27 mouse cellular contexts compared by ENCODE assay signal in the genomic region with DNA sequence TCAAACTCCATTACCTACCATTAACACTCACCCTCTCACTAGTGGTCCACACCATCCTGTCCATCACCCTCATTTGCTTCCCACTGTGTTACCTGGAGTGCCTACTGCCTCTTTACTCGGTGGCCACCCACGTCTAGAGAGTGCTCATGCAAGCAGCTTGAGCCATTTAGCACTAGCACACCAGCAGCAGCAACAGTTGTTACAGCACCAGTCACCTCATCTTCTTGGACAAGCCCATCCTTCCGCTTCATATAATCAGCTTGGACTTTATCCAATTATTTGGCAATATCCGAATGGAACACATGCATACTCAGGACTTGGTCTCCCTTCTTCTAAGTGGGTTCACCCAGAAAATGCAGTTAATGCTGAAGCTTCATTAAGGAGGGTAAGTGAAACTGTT.
DNase-seq lines count a peak whose midpoint lies in the region; ATAC-seq and TF ChIP-seq lines count a peak whose summit lies in the region.
"Had no signal": no experiment of that assay in that cellular context is flagged by ENCODE, and none has a peak within 500 bp of the region (broad histone marks: within the 10 kb centered on the region; RNA-seq: fewer than 3 reads in every experiment).

No protein-coding gene starts in this region.

- no peak overlapping the region for H3K27ac ChIP-seq in hindbrain, embryonic 15.5 days (replicated peaks)
- no peak overlapping the region for H3K27ac ChIP-seq in hindbrain, embryonic 14.5 days
- no peak overlapping the region for H3K27ac ChIP-seq in liver, adult 2 months (replicated peaks; ENCODE audit: insufficient read depth, low read depth, low read length)
- no peak overlapping the region for H3K27ac ChIP-seq in liver, embryonic 12.5 days
- H3K27ac ChIP-seq in lung, postnatal 0 days (ENCODE audit: low read length), result no peak overlapping the region
- H3K27ac ChIP-seq: embryonic facial prominence, embryonic 12.5 days; embryonic facial prominence, embryonic 15.5 days; heart, embryonic 15.5 days; hindbrain, embryonic 10.5 days had no signal

- peaks cover 24% of the 10 kb centered on the region for H3K36me3 ChIP-seq in hindbrain, embryonic 15.5 days
- H3K36me3 ChIP-seq in hindbrain, embryonic 14.5 days (replicated peaks; ENCODE audit: control insufficient read depth, insufficient read depth), result peaks cover 52% of the 10 kb centered on the region
- peaks cover 55% of the 10 kb centered on the region for H3K36me3 ChIP-seq in liver, adult 2 months (ENCODE audit: control insufficient read depth, insufficient read depth, low read length)
- H3K36me3 ChIP-seq in liver, embryonic 12.5 days, result peaks cover 67% of the 10 kb centered on the region
- peaks cover 14% of the 10 kb centered on the region; the same call in 1 of the 2 replicates for H3K36me3 ChIP-seq in lung, postnatal 0 days (ENCODE audit: insufficient read depth, low read length)

- no peaks in the 10 kb centered on the region for H3K9me3 ChIP-seq in hindbrain, embryonic 15.5 days
- no peaks in the 10 kb centered on the region for H3K9me3 ChIP-seq in hindbrain, embryonic 14.5 days (ENCODE audit: control insufficient read depth, low read length)
- H3K9me3 ChIP-seq in liver, embryonic 12.5 days (replicated peaks), result no peaks in the 10 kb centered on the region
- H3K9me3 ChIP-seq in lung, postnatal 0 days (ENCODE audit: low read length), result no peaks in the 10 kb centered on the region
- H3K9me3 ChIP-seq: embryonic facial prominence, embryonic 12.5 days; embryonic facial prominence, embryonic 15.5 days; heart, embryonic 12.5 days; heart, embryonic 15.5 days; hindbrain, embryonic 10.5 days had no signal

- peaks cover 7% of the 10 kb centered on the region; the same call in 1 of the 2 replicates for H3K4me1 ChIP-seq in hindbrain, embryonic 15.5 days (replicated peaks)
- no peaks in the 10 kb centered on the region for H3K4me1 ChIP-seq in hindbrain, embryonic 14.5 days (replicated peaks; ENCODE audit: control insufficient read depth, insufficient read depth, low read length)
- peaks cover 5% of the 10 kb centered on the region for H3K4me1 ChIP-seq in liver, adult 2 months (ENCODE audit: control insufficient read depth, insufficient read depth, low read length)
- no peaks in the 10 kb centered on the region for H3K4me1 ChIP-seq in liver, embryonic 12.5 days
- no peaks in the 10 kb centered on the region for H3K4me1 ChIP-seq in lung, postnatal 0 days (ENCODE audit: insufficient read depth, low read depth, low read length)
- H3K4me1 ChIP-seq: embryonic facial prominence, embryonic 12.5 days; hindbrain, embryonic 10.5 days had no signal

- H3K4me3 ChIP-seq in hindbrain, embryonic 15.5 days, result no peak overlapping the region
- no peak overlapping the region for H3K4me3 ChIP-seq in hindbrain, embryonic 14.5 days (replicated peaks; ENCODE audit: low read length)
- H3K4me3 ChIP-seq in liver, adult 2 months (ENCODE audit: insufficient read depth, low read depth, low read length), result no peak overlapping the region
- no peak overlapping the region for H3K4me3 ChIP-seq in liver, embryonic 12.5 days
- H3K4me3 ChIP-seq in lung, postnatal 0 days (ENCODE audit: low read depth, low read length), result no peak overlapping the region
- H3K4me3 ChIP-seq: embryonic facial prominence, embryonic 12.5 days; embryonic facial prominence, embryonic 15.5 days; heart, embryonic 12.5 days; heart, embryonic 15.5 days; hindbrain, embryonic 10.5 days had no signal

- peak; percentile 27; the same call in 1 of the 2 replicates for ATAC-seq in hindbrain, embryonic 15.5 days (ENCODE audit: low FRiP score, low read depth)
- ATAC-seq in hindbrain, embryonic 14.5 days (ENCODE audit: low FRiP score), result no peak
- no peak for ATAC-seq in liver, embryonic 12.5 days
- peak; percentile 41; the same call in 1 of the 2 replicates for ATAC-seq in lung, postnatal 0 days
- ATAC-seq: activated CD4-positive, CD25-positive, alpha-beta regulatory T cell, adult 4 months; forebrain, embryonic 14.5 days; forebrain, postnatal 0 days; hindbrain, embryonic 16.5 days; inflammation-experienced regulatory T-cells, adult 6 months had no signal

- DNase-seq in cerebellum, postnatal 10 days, result peak; percentile 21 to 41
- no peak for DNase-seq in cerebellum, adult 8-10 months
- DNase-seq in hindbrain, embryonic 14.5 days (ENCODE audit: low spot score), result no peak
- peak; percentile 52 for DNase-seq in liver, adult 2 months (ENCODE audit: extremely low read depth, low read depth, low spot score)
- DNase-seq in lung, postnatal 0 days (ENCODE audit: low spot score), result peak; percentile 72
- no peak for DNase-seq in lung, adult 18-20 months
- DNase-seq: adrenal gland, adult 8-10 months; adrenal gland, postnatal 25 days; cerebellum, adult 11-12 months; cerebellum, adult 9-10 months; cerebellum, postnatal 25 days; forebrain, postnatal 0 days; gastrocnemius, postnatal 10 days; gastrocnemius, postnatal 36 days; heart, postnatal 10 days; heart, postnatal 36 days had no signal

- no peak overlapping the region for H3K4me2 ChIP-seq in hindbrain, embryonic 15.5 days
- H3K4me2 ChIP-seq in hindbrain, embryonic 14.5 days (replicated peaks), result no peak overlapping the region
- H3K4me2 ChIP-seq in liver, embryonic 12.5 days, result no peak overlapping the region
- no peak overlapping the region for H3K4me2 ChIP-seq in lung, postnatal 0 days (replicated peaks; ENCODE audit: low read depth, low read length)
- H3K4me2 ChIP-seq: embryonic facial prominence, embryonic 12.5 days; embryonic facial prominence, embryonic 15.5 days; heart, embryonic 12.5 days; heart, embryonic 15.5 days had no signal

- no peak for TF ChIP-seq EP300 in lung, postnatal 0 days (IDR thresholded peaks at IDR 0.05)

- WGBS in hindbrain, embryonic 15.5 days, result 81% methylated on average over 4 of the region's 4 CpGs
- 82% methylated on average over 4 of the region's 4 CpGs for WGBS in hindbrain, embryonic 14.5 days
- WGBS in liver, adult 2 months, result 44% methylated on average over 4 of the region's 4 CpGs
- 84% methylated on average over 4 of the region's 4 CpGs for WGBS in liver, embryonic 12.5 days (ENCODE audit: insufficient replicate concordance)
- 64% methylated on average over 4 of the region's 4 CpGs for WGBS in lung, postnatal 0 days

- no peak overlapping the region for H3K9ac ChIP-seq in hindbrain, embryonic 15.5 days
- H3K9ac ChIP-seq in hindbrain, embryonic 14.5 days, result no peak overlapping the region
- H3K9ac ChIP-seq in liver, adult 2 months (ENCODE audit: low read depth, low read length), result no peak overlapping the region
- no peak overlapping the region for H3K9ac ChIP-seq in liver, embryonic 12.5 days
- no peak overlapping the region for H3K9ac ChIP-seq in lung, postnatal 0 days (replicated peaks; ENCODE audit: low read depth)
- H3K9ac ChIP-seq: embryonic facial prominence, embryonic 12.5 days; embryonic facial prominence, embryonic 15.5 days; forebrain, postnatal 0 days; heart, embryonic 12.5 days; heart, embryonic 15.5 days had no signal

- TF ChIP-seq POLR2A in liver, adult 2 months (IDR thresholded peaks at IDR 0.05; ENCODE audit: extremely low read depth, insufficient read depth, low read length), result no peak

- peaks cover 12% of the 10 kb centered on the region for H3K79me2 ChIP-seq in liver, adult 2 months (ENCODE audit: control insufficient read depth, insufficient read depth, low read length)

- no peaks in the 10 kb centered on the region for H3K27me3 ChIP-seq in hindbrain, embryonic 15.5 days
- H3K27me3 ChIP-seq in hindbrain, embryonic 14.5 days (ENCODE audit: control insufficient read depth, insufficient read depth, low read length), result no peaks in the 10 kb centered on the region
- H3K27me3 ChIP-seq in liver, adult 2 months (ENCODE audit: control insufficient read depth, insufficient read depth, low read length), result no peaks in the 10 kb centered on the region
- no peaks in the 10 kb centered on the region for H3K27me3 ChIP-seq in liver, embryonic 12.5 days (replicated peaks)
- H3K27me3 ChIP-seq in lung, postnatal 0 days (replicated peaks; ENCODE audit: insufficient read depth, low read length), result no peaks in the 10 kb centered on the region
- H3K27me3 ChIP-seq: embryonic facial prominence, embryonic 12.5 days; embryonic facial prominence, embryonic 15.5 days; heart, embryonic 12.5 days; heart, embryonic 15.5 days had no signal

- no peak for TF ChIP-seq CTCF in liver, adult 2 months (IDR thresholded peaks at IDR 0.05; ENCODE audit: low read depth, low read length)
- no peak for TF ChIP-seq CTCF in lung, postnatal 0 days (IDR thresholded peaks at IDR 0.05)

Comparison
In these comparisons a context has a peak if more than half of its experiments do, and no peak if none do; other contexts are left out.
1. DNase-seq: peak in cerebellum, postnatal 10 days (2 of 2), liver, adult 2 months (single experiment) and lung, postnatal 0 days (single experiment); none in cerebellum, adult 8-10 months (single experiment), hindbrain, embryonic 14.5 days (single experiment) and lung, adult 18-20 months (0 of 2).
2. ATAC-seq: peak in hindbrain, embryonic 15.5 days (single experiment) and lung, postnatal 0 days (single experiment); none in hindbrain, embryonic 14.5 days (single experiment) and liver, embryonic 12.5 days (single experiment).